Mouse (Mus musculus) forebrain, embryonic 12.5 days (tissue): ENCODE measurements around the gene Ppp1r1a. TPM values are rescaled to one million over a fixed set of nuclear protein-coding genes. Genes with fewer than 3 reads are reported as not detected.

ENCODE experiments used
- ATAC-seq: fragments of 200-750 bp; cut with Nextera tagmentation; 2 replicates; pipeline ENCODE4 v1.8.0; 2017; ENCODE audit warnings: moderate TSS enrichment; ENCODE audit not compliant: low FRiP score
- H3K27ac ChIP-seq: fragments of 300-500 bp; sonication (generic); 2 replicates; pipeline ENCODE4 v1.5.1; 2016; ENCODE audit warnings: mild to moderate bottlenecking
- H3K27me3 ChIP-seq: fragments of 300-500 bp; sonication (generic); 2 replicates; pipeline ENCODE4 v1.6.1; 2016; ENCODE audit warnings: mild to moderate bottlenecking
- H3K36me3 ChIP-seq: fragments of 300-500 bp; sonication (generic); replicated peaks from 2 replicates; pipeline ENCODE4 v1.6.1; 2016; ENCODE audit warnings: mild to moderate bottlenecking
- H3K4me1 ChIP-seq: fragments of 300-500 bp; sonication (generic); 2 replicates; pipeline ENCODE4 v1.6.1; 2016
- H3K4me2 ChIP-seq: fragments of 300-500 bp; sonication (generic); 2 replicates; pipeline ENCODE4 v1.6.1; 2016; ENCODE audit warnings: mild to moderate bottlenecking, moderate library complexity
- H3K4me3 ChIP-seq: fragments of 300-500 bp; sonication (generic); replicated peaks from 2 replicates; pipeline ENCODE4 v1.5.1; 2016; ENCODE audit warnings: mild to moderate bottlenecking
- H3K9ac ChIP-seq: fragments of 300-500 bp; sonication (generic); 2 replicates; pipeline ENCODE4 v1.6.1; 2016; ENCODE audit warnings: mild to moderate bottlenecking
- H3K9me3 ChIP-seq: fragments of 300-500 bp; sonication (generic); 2 replicates; pipeline ENCODE4 v1.6.1; 2016
- WGBS: fragments of 180-500 bp; shearing (Covaris S2); methylation state at CpG from one replicate; pipeline ENCODE4 v1.1.7; 2016; 5-methylcytosine and 5-hydroxymethylcytosine counted together
- polyA plus RNA-seq: library from polyadenylated mRNA; unstranded; fragments of >200 nt; fragmentation: Nextera tagmentation; extraction: Ambion mirVana; gene quantifications from 2 replicates; pipeline ENCODE4 v1.2.1, GENCODE M21; 2016

Ppp1r1a gene
- polyA plus RNA-seq, 1 experiment from 2014 or later = 55.9 TPM

DNA sequence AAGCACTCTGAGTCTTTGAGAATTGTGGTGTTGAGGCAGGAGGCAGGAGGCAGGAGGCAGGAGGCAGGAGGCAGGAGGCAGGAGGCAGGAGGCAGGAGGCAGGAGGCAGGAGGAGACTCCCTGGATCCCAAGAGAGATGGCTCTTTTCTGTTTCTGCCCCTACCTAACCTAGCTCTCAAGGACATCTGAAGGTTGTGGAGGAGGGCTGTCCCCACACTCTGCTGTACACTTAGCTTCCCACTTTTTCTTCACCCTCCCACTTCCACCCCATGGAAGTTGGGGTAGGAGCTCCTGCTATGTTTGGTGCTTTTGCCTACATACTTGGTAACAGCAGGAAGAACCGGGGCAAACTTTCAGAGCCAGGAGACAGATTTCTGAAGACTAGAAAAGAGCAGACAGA lies 2.0 kb downstream of the Ppp1r1a start:
- Histone ChIP-seq H3K27me3 (peaks cover 26% of the 10 kb centered on the region; the same call in 1 of the 2 replicates), H3K9me3 (no peaks in the 10 kb centered on the region), H3K36me3 (no peaks in the 10 kb centered on the region; the same call in 1 of the 2 replicates), H3K4me1 (peaks cover 26% of the 10 kb centered on the region), H3K4me2 (no peak overlapping the region), H3K9ac (no peak overlapping the region), H3K27ac (no peak overlapping the region), H3K4me3 (no peak overlapping the region)
- no peak for ATAC-seq
- WGBS = 60% methylated on average over 1 of the region's 1 CpGs

DNA sequence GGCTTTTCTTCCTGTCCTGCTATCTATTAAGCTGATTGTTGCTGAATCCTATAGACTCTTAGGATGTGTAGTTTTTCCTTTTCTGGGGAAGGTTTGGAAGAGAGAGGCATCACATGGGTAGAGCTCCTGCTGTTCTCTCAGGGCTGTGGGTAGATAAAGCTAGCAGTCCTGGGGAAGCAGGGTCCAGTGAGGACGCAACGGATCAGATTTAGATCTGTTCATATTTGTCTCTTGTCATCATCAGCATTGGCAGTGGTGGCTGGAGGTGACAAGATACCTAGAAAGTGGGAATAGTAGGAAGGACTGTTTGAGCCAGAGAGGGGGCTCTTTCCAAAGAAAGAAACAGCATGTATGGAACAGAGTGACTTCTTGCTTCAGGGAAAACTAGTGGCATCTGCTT lies 2.8 kb downstream of the Ppp1r1a start:
- no peaks in the 10 kb centered on the region; the same call in 1 of the 2 replicates for H3K36me3 ChIP-seq
- peaks cover 32% of the 10 kb centered on the region for H3K4me1 ChIP-seq
- ATAC-seq = no peak
- peaks cover 25% of the 10 kb centered on the region; the same call in 1 of the 2 replicates for H3K27me3 ChIP-seq
- no peaks in the 10 kb centered on the region for H3K9me3 ChIP-seq
- no peak overlapping the region for H3K27ac ChIP-seq
- no peak overlapping the region for H3K4me3 ChIP-seq
- 70% methylated on average over 2 of the region's 2 CpGs for WGBS
- H3K4me2 ChIP-seq = no peak overlapping the region
- H3K9ac ChIP-seq = no peak overlapping the region

DNA sequence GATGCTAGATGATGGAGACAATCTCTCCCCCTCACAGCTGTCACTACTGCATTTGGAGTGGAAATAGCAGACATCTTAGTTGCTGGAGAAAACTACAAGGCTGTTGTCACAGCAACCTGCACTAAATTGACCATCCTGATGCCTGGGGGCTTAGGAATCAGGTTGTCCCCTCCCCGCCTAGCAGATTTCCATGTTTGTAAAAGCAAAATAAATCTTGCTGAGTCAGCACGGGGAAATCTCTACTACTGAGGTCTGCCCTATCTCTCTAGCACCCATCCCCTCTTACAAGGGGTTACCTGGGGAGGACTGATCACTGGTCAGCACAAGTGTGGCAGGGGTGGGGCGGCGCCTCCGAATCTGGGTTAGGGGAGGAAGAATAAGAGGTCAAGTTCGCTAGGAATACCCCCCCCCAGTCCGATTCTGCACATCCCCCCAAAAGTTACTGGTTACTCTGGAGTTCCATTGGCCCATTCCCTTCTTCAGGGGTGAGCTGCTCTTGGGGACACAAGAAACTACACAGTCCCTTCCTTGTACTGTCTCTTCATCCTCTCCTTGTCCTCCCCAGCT lies 3.7 kb downstream of the Ppp1r1a start:
- peaks cover 2% of the 10 kb centered on the region; the same call in 1 of the 2 replicates for H3K36me3 ChIP-seq
- H3K9me3 ChIP-seq = no peaks in the 10 kb centered on the region
- ATAC-seq = no peak
- no peak overlapping the region for H3K4me3 ChIP-seq
- H3K9ac ChIP-seq = no peak overlapping the region
- no peak overlapping the region for H3K27ac ChIP-seq
- H3K27me3 ChIP-seq = peaks cover 19% of the 10 kb centered on the region; the same call in 1 of the 2 replicates
- peaks cover 39% of the 10 kb centered on the region for H3K4me1 ChIP-seq
- whole genome bisulfite sequencing = 87% methylated on average over 7 of the region's 7 CpGs
- H3K4me2 ChIP-seq = no peak overlapping the region

DNA sequence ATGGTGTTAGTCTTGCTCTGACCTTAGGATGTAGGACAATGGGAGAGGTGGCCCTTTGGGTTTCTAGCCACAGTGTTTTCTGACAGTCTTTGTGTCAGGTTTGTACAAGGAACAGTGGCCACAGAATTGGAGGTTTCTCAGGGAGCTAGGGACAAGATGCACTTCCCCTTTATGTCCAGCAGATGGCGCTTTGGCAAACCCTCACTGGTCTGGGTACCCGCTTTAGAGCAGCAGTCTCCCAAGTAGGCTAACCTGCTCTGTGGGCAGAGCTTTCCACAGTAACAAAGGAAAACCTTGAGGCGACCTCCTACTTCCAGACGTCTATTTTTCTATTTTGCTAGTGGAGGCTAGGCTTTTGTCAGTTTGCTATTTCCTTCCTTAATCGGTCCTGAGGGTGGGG lies 7.4 kb downstream of the Ppp1r1a start:
- peak overlapping the region; percentile 31; the same call in 1 of the 2 replicates for H3K27ac ChIP-seq
- no peak overlapping the region for H3K4me3 ChIP-seq
- peaks cover 5% of the 10 kb centered on the region; the same call in 1 of the 2 replicates for H3K27me3 ChIP-seq
- ATAC-seq = peak; percentile 88
- H3K9ac ChIP-seq = no peak overlapping the region
- 2% methylated on average over 5 of the region's 5 CpGs for WGBS
- H3K9me3 ChIP-seq = no peaks in the 10 kb centered on the region
- H3K36me3 ChIP-seq = peaks cover 37% of the 10 kb centered on the region
- H3K4me2 ChIP-seq = no peak overlapping the region
- peaks cover 20% of the 10 kb centered on the region for H3K4me1 ChIP-seq

DNA sequence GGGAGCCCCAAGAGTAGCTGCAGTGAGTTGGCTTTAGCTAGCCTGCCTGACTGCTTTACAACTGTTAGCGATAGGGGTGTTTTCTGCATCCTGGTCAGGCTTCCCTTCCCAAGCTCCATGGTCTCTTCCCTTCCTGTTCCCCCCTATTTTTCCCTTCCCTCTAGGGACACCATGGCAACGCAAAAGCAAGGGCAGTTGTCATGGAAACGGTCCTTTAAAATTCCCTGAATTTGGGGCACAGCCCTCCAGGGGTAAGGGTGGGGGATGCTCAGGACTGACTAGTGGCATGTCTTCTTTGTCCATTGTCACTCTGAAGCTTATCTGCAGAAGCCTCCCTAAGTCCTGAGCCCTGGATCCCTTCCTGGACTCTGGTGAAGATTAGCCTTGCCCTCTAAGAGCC lies 14.6 kb downstream of the Ppp1r1a start:
- H3K4me3 ChIP-seq = no peak overlapping the region
- no peaks in the 10 kb centered on the region for H3K9me3 ChIP-seq
- no peaks in the 10 kb centered on the region for H3K27me3 ChIP-seq
- H3K9ac ChIP-seq = no peak overlapping the region
- H3K4me2 ChIP-seq = no peak overlapping the region
- H3K36me3 ChIP-seq = peaks cover 51% of the 10 kb centered on the region
- no peak for ATAC-seq
- H3K27ac ChIP-seq = peak overlapping the region; percentile 31; the same call in 1 of the 2 replicates
- peaks cover 40% of the 10 kb centered on the region for H3K4me1 ChIP-seq
- 33% methylated on average over 3 of the region's 3 CpGs for WGBS

DNA sequence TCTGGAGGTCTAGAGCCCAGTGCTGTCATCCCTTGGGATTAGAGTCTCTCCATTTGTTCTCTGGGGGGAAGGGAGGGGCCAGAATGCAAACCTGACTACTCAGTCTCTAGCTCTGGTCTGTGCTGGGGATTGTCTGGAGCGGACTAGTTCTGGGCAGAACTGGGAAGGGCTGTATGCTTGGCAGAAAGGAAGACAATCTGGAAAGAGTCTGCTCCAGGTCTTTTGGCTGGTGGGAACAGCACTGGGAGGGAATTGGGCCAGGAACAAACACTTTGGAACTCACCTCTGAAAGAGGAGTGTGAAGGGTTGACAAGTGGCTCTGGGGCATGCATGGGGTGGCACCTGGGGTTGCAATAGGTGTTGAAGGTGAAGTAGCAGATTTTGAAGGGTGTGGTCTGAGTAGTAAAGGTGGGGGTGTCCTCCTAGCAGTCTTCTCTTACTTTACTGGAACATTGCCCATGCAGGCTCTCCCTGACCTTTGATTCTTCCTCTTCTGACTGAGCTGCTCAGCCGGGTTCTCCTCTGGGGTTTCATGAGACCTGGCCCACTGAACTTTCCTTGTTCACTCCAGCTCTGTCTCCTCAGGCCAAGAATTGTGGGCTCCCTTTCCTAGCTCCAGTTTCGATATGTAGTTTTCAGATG lies 15.2 kb downstream of the Ppp1r1a start:
- 73% methylated on average over 3 of the region's 3 CpGs for WGBS
- Histone ChIP-seq H3K27ac (peak overlapping the region; percentile 6; the same call in 1 of the 2 replicates), H3K9me3 (no peaks in the 10 kb centered on the region), H3K36me3 (peaks cover 45% of the 10 kb centered on the region), H3K9ac (no peak overlapping the region), H3K27me3 (no peaks in the 10 kb centered on the region), H3K4me2 (no peak overlapping the region), H3K4me3 (no peak overlapping the region), H3K4me1 (peaks cover 45% of the 10 kb centered on the region)
- no peak for ATAC-seq

DNA sequence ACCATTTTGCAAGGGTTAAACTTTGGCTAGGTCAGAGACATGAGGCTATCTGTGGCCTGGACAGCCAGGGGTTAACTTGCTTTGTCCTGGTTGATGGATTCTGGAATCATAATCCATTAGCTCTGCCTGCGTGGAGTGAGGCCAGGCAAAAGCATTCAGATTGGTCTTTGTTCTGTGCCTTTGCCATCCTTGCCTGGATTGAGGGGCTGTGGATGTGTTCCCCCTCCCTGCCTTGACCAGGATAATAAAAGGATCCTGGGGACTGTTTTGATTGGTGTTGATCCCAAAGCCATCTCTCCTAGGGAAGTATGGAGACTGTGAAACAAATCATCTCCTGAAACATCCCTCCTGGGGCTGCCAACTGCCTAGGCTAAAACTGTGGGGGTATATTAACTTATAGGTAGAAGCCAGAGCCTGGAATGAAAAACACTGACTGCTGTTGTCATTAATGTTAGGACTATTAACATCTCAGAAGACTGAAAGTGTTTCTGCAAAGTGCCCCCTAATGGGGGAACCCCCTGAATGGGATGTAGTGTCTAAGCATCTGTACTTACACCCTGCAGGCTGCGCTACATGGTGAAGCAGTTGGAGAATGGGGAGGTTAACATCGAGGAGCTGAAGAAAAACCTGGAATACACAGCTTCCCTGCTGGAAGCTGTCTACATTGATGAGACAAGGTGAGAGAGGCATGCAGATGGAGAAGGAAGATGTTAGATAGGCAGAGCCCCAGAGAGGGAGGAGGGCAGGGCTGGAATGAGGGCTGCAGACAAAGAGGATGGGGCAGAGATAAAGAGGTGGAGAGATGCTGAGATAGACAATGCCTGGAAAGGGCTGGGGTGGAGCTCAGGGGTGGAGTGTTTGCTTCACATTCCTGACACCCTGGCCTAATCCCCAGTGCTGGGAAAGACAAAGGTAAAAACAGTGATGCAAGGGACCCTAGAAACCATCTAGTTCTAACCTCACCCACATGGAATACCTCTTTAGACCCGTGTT lies 18.1 kb downstream of the Ppp1r1a start:
- peak overlapping the region; percentile 96 for H3K27ac ChIP-seq
- ATAC-seq = peak; percentile 49
- peaks cover 19% of the 10 kb centered on the region for H3K36me3 ChIP-seq
- H3K4me3 ChIP-seq = no peak overlapping the region
- H3K27me3 ChIP-seq = no peaks in the 10 kb centered on the region
- WGBS = 7% methylated on average over 4 of the region's 4 CpGs
- H3K9me3 ChIP-seq = no peaks in the 10 kb centered on the region
- peak overlapping the region; percentile 29 for H3K4me2 ChIP-seq
- H3K9ac ChIP-seq = no peak overlapping the region; the same call in 1 of the 2 replicates
- H3K4me1 ChIP-seq = peaks cover 71% of the 10 kb centered on the region

GRCm38 (mm10) chr15:103518600-103519385 lies 19.0 kb downstream of the Ppp1r1a start:
- Histone ChIP-seq H3K4me1 (peaks cover 76% of the 10 kb centered on the region), H3K36me3 (peaks cover 14% of the 10 kb centered on the region), H3K9ac (no peak overlapping the region), H3K4me3 (no peak overlapping the region), H3K27ac (peak overlapping the region; percentile 96), H3K9me3 (no peaks in the 10 kb centered on the region), H3K4me2 (peak overlapping the region; percentile 29), H3K27me3 (no peaks in the 10 kb centered on the region)
- ATAC-seq = peak; percentile 87
- WGBS = 2% methylated on average over 5 of the region's 5 CpGs

DNA sequence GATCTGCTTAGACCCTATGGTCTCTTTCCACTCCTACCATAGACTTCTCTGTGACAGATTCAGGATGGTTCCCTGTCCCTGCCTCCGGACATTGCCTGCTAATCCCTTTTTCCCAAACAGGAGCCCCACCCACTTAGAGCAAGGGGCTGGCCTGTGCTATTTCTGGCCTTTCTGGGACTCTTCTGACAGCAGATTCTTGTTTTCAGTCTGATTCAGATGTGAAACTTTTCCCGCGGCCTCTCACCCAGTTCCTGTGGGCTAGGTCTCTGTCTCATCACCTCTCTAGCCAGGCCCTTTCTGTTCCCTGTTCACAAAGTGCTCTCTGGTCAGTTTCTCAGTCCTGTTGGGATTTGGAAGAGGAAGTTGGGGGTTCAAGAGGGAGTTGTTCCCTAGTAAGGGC lies 22.9 kb downstream of the Ppp1r1a start:
- 35% methylated on average over 3 of the region's 3 CpGs for WGBS
- Histone ChIP-seq H3K4me2 (peak overlapping the region; percentile 51), H3K9ac (peak overlapping the region; percentile 45), H3K27ac (peak overlapping the region; percentile 68), H3K9me3 (no peaks in the 10 kb centered on the region), H3K36me3 (no peaks in the 10 kb centered on the region), H3K4me3 (peak overlapping the region; percentile 17; the same call in 1 of the 2 replicates), H3K4me1 (peaks cover 63% of the 10 kb centered on the region), H3K27me3 (no peaks in the 10 kb centered on the region)
- ATAC-seq = no peak

DNA sequence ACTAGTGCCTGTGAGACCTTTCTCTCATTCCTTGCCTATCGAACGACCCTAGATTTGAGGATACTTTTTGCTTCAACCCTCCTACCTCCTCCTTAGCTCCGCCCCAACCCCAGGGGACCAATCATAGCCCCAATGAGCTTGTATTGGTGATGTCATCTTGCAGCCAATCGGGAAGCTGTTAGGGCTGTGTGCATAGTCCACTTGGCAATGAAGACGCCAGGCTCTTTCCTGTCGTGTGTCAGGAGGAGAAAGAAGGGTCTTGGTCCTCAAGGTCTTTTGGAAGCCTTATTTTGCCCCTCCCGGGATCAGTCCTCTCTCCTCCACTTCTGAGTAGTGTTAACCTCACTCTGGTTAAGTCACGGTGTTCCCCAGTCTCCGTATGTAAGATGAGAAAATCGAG lies 23.7 kb downstream of the Ppp1r1a start:
- 2% methylated on average over 10 of the region's 10 CpGs for WGBS
- H3K4me1 ChIP-seq = peaks cover 63% of the 10 kb centered on the region
- no peaks in the 10 kb centered on the region for H3K36me3 ChIP-seq
- peak overlapping the region; percentile 45; the same call in 1 of the 2 replicates for H3K9ac ChIP-seq
- H3K27ac ChIP-seq = peak overlapping the region; percentile 79
- peak overlapping the region; percentile 28 for H3K4me3 ChIP-seq
- H3K9me3 ChIP-seq = no peaks in the 10 kb centered on the region
- H3K27me3 ChIP-seq = no peaks in the 10 kb centered on the region
- ATAC-seq = peak; percentile 92
- H3K4me2 ChIP-seq = peak overlapping the region; percentile 51

DNA sequence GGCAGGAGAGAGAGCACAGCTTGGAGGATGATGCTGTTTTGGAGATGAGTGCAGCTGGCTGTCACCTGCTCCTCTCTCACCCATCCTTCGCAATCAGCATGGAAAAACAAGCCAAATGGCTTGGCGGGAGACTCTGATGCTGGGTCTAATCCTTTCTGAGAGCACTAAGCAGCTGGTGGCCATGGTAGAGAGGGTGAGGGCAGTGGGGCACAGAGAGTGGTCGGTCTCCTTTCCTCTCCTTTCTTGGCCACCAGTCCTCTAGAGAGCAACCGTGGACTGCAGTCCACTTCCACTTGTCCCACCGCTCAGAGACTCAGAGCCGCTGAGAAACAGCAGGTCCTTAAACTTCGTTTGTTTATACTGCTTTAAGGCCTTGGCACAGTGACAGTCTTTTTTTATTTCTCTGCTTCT lies 24.2 kb downstream of the Ppp1r1a start:
- H3K27me3 ChIP-seq = no peaks in the 10 kb centered on the region
- peak; percentile 34 for ATAC-seq
- no peaks in the 10 kb centered on the region for H3K36me3 ChIP-seq
- H3K27ac ChIP-seq = peak overlapping the region; percentile 79
- peak overlapping the region; percentile 51 for H3K4me2 ChIP-seq
- peaks cover 60% of the 10 kb centered on the region for H3K4me1 ChIP-seq
- H3K9me3 ChIP-seq = no peaks in the 10 kb centered on the region
- WGBS = 4% methylated on average over 7 of the region's 7 CpGs
- peak overlapping the region; percentile 28; the same call in 1 of the 2 replicates for H3K4me3 ChIP-seq
- H3K9ac ChIP-seq = peak overlapping the region; percentile 29; the same call in 1 of the 2 replicates
